Mouse (Mus musculus): ENCODE measurements around the gene Gmds. TPM values are rescaled to one million over a fixed set of nuclear protein-coding genes. Genes with fewer than 3 reads are reported as not detected.

Gene Gmds
- polyA plus RNA-seq, 1 experiment from 2014 or later: 38.0 TPM

DNA sequence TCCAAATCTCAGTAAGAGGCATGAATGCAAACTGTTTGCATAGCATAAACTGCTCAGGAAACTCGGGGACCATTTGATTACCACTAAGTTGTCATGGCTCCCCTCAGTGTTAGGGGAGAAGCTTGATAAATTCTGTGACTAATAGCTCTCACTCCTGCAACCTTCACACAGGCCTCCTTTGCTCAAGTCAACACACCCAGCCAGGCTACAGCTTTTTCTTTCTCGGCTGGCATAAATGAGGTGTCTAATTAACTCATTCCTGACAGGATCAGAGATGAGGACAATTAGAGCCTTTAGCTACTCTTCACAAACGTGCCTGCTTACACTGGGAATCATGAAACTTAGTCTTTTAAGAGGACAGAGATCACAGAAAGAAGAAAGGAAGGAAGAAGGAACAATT is 70.3 kb downstream of the Gmds start:
- Histone ChIP-seq H3K27me3 (ENCODE audit: insufficient read depth, low read length) (no peaks in the 10 kb centered on the region), H3K9me3 (ENCODE audit: low read length) (no peaks in the 10 kb centered on the region), H3K4me2 (replicated peaks; ENCODE audit: low read depth, low read length) (no peak overlapping the region), H3K36me3 (ENCODE audit: insufficient read depth, low read length) (no peaks in the 10 kb centered on the region), H3K4me3 (ENCODE audit: low read length) (no peak overlapping the region), H3K27ac (ENCODE audit: low read length) (no peak overlapping the region), H3K4me1 (ENCODE audit: insufficient read depth, low read length) (0 out of 2 replicates have a peak, but pooled peaks cover 3% of the 10 kb centered on the region), H3K9ac (replicated peaks; ENCODE audit: low read length) (no peak overlapping the region)
- no peak for ATAC-seq (ENCODE audit: low FRiP score, low TSS enrichment)
- WGBS: 26% methylated on average over 3 of the region's 3 CpGs

DNA sequence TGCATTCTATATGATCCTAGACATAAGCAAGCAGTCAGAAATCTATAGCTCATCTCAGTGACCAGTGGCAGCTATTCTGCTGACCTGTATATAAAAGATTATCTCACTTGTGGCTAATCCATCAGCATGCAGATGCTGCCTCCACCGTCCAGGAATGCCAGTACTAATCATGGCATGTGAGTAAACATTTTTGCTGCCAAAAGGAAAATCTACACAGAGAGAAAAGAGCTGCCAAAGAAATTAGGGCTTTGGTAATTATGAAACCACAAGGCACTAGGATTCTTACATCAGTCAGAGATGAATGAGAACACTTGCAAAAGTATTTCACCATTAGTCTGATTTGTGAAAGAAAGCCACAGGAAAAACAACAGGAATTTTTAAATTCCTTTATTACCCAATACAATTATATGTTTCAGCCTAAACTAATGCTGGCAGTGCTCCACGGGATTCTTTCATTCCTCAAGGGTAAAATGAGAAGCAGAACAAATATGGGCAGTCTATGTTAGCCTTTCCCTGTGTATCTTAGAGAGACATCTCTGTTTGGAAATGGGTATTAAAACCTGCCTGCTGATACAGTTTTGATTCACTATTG is 71.3 kb downstream of the Gmds start:
- 34% methylated on average over 2 of the region's 2 CpGs for WGBS
- Histone ChIP-seq H3K4me1 (ENCODE audit: insufficient read depth, low read length) (0 out of 2 replicates have a peak, but pooled peaks cover 3% of the 10 kb centered on the region), H3K36me3 (ENCODE audit: insufficient read depth, low read length) (no peaks in the 10 kb centered on the region), H3K4me2 (replicated peaks; ENCODE audit: low read depth, low read length) (no peak overlapping the region), H3K9me3 (ENCODE audit: low read length) (no peaks in the 10 kb centered on the region), H3K4me3 (ENCODE audit: low read length) (no peak overlapping the region), H3K27ac (ENCODE audit: low read length) (no peak overlapping the region), H3K9ac (replicated peaks; ENCODE audit: low read length) (no peak overlapping the region), H3K27me3 (ENCODE audit: insufficient read depth, low read length) (no peaks in the 10 kb centered on the region)
- no peak for ATAC-seq (ENCODE audit: low FRiP score, low TSS enrichment)

DNA sequence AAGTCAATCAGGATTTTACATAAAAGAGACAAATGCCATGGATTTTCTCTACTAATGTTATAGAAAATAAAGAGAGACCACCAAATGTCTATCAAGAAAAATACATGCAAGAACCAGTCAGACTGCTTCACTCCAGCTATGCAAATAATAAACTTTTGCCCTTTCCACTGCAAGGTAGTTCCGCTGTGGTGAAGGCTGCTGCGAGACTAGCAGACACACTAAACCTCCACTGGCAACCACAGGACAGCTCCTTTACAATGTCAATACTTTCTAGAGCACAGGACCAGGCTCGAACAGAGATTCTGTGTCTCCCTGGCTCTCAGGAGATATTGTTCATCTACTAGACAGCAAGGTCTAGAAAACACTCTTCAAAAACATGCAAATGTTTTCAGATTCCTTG is 71.8 kb downstream of the Gmds start:
- no peak for ATAC-seq (ENCODE audit: low FRiP score, low TSS enrichment)
- no peak overlapping the region for H3K4me3 ChIP-seq (ENCODE audit: low read length)
- no peaks in the 10 kb centered on the region for H3K9me3 ChIP-seq (ENCODE audit: low read length)
- 0 out of 2 replicates have a peak, but pooled peaks cover 3% of the 10 kb centered on the region for H3K4me1 ChIP-seq (ENCODE audit: insufficient read depth, low read length)
- no peaks in the 10 kb centered on the region for H3K36me3 ChIP-seq (ENCODE audit: insufficient read depth, low read length)
- H3K27ac ChIP-seq (ENCODE audit: low read length): no peak overlapping the region
- WGBS: 31% methylated on average over 3 of the region's 3 CpGs
- H3K9ac ChIP-seq (replicated peaks; ENCODE audit: low read length): no peak overlapping the region
- no peaks in the 10 kb centered on the region for H3K27me3 ChIP-seq (ENCODE audit: insufficient read depth, low read length)
- no peak overlapping the region for H3K4me2 ChIP-seq (replicated peaks; ENCODE audit: low read depth, low read length)

DNA sequence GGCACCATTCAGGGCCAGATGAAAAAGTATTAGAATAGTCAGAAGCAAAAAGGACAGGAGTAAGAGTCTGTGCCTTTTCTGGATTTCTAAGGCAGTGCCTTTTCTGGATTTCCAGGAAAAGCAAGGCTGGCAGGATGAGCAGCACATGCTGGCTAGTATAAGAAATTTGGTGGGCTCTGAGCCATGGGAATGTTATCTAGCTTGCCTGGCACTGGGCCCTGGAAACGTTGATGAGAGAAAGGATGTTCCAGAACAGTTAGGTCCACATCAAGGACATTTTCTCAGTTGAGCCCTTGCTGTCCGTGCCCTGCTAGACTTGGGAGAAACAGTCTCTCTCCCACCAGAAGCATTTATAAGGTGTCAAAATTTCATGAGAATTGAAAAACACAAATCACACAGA is 82.4 kb downstream of the Gmds start:
- no peak overlapping the region for H3K4me2 ChIP-seq (replicated peaks; ENCODE audit: low read depth, low read length)
- no peak for ATAC-seq (ENCODE audit: low FRiP score, low TSS enrichment)

DNA sequence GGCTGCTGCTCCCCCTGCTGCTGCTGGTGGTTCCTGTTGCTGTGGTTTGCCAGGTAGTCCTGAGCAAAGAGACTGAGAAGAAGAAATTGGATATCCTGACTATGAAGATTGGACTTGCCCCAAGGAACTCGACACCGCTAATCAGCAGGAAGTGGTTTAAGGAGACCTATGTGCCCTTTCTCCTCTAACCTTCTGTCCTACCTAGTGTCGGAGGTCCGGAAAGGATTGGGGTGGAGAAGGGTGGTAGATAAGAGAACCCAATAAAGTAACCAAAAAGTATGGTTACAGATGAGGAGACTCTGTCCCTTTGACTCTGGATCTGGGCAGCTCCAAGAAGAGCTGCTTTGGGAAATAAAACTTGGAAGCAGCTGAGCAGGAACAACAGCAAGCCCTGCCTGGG is 86.3 kb downstream of the Gmds start:
- Histone ChIP-seq H3K27me3 (ENCODE audit: insufficient read depth, low read length) (no peaks in the 10 kb centered on the region), H3K36me3 (ENCODE audit: insufficient read depth, low read length) (no peaks in the 10 kb centered on the region), H3K4me2 (replicated peaks; ENCODE audit: low read depth, low read length) (no peak overlapping the region), H3K4me1 (ENCODE audit: insufficient read depth, low read length) (no peaks in the 10 kb centered on the region), H3K9ac (replicated peaks; ENCODE audit: low read length) (no peak overlapping the region), H3K9me3 (ENCODE audit: low read length) (no peaks in the 10 kb centered on the region), H3K27ac (ENCODE audit: low read length) (no peak overlapping the region), H3K4me3 (ENCODE audit: low read length) (no peak overlapping the region)
- 42% methylated on average over 4 of the region's 4 CpGs for WGBS
- ATAC-seq (ENCODE audit: low FRiP score, low TSS enrichment): no peak

More for the DNA sequence above, 82.4 kb downstream of the Gmds start:
- Histone ChIP-seq H3K4me1 (ENCODE audit: insufficient read depth, low read length) (no peaks in the 10 kb centered on the region), H3K4me3 (ENCODE audit: low read length) (no peak overlapping the region), H3K27me3 (ENCODE audit: insufficient read depth, low read length) (no peaks in the 10 kb centered on the region), H3K27ac (ENCODE audit: low read length) (no peak overlapping the region), H3K9ac (replicated peaks; ENCODE audit: low read length) (no peak overlapping the region), H3K36me3 (ENCODE audit: insufficient read depth, low read length) (no peaks in the 10 kb centered on the region), H3K9me3 (ENCODE audit: low read length) (no peaks in the 10 kb centered on the region)
- 77% methylated on average over 2 of the region's 2 CpGs for WGBS

DNA sequence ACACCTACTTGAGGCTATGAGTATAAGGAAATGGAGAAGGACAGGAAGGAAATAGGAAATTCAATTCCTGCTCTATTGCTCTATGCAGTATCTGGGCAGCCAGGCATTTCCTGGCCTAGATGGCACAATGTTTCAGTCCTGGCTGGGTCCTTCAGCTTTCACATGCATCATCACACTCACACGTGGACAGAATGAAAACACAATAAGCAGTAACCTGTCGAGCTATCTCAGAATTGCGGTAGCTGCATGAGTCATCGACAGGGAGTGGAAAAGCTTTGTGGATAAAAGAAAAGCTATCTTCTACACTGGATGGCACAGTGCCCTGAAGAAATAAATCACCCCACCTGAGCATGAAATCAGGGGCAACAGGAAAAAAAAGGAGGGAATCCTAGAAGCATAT is 96.3 kb downstream of the Gmds start:
- H3K27me3 ChIP-seq (ENCODE audit: insufficient read depth, low read length): no peaks in the 10 kb centered on the region
- H3K4me3 ChIP-seq (ENCODE audit: low read length): no peak overlapping the region
- ATAC-seq (ENCODE audit: low FRiP score, low TSS enrichment): no peak
- H3K4me2 ChIP-seq (replicated peaks; ENCODE audit: low read depth, low read length): no peak overlapping the region
- no peak overlapping the region for H3K9ac ChIP-seq (replicated peaks; ENCODE audit: low read length)
- H3K9me3 ChIP-seq (ENCODE audit: low read length): no peaks in the 10 kb centered on the region
- 23% methylated on average over 4 of the region's 4 CpGs for WGBS
- H3K36me3 ChIP-seq (ENCODE audit: insufficient read depth, low read length): no peaks in the 10 kb centered on the region
- H3K4me1 ChIP-seq (ENCODE audit: insufficient read depth, low read length): peaks cover 3% of the 10 kb centered on the region; the same call in 1 of the 2 replicates
- no peak overlapping the region for H3K27ac ChIP-seq (ENCODE audit: low read length)

DNA sequence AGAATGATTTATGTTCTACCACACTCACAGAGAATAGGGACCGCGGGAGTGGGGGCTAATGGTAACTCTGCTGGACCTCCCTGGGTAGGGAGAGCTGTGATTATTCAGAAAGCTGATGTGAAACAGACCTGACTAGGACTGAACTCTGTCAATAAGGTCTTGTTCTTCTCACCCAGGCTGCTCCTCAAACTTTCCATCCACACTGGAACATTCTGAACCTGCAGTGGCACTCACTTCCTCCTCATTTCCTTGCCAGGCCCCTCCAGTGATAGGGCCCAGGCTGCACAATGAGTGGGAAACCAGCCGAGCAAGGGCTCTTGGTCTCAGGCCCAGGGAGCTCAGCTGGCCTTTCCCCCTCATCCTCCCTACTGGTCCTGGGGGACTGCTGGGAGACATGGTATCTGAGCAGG is 102.3 kb downstream of the Gmds start:
- no peaks in the 10 kb centered on the region for H3K27me3 ChIP-seq (ENCODE audit: insufficient read depth, low read length)
- H3K4me3 ChIP-seq (ENCODE audit: low read length): no peak overlapping the region
- H3K9ac ChIP-seq (replicated peaks; ENCODE audit: low read length): no peak overlapping the region
- ATAC-seq (ENCODE audit: low FRiP score, low TSS enrichment): no peak
- 23% methylated on average over 3 of the region's 3 CpGs for WGBS
- H3K4me1 ChIP-seq (ENCODE audit: insufficient read depth, low read length): 0 out of 2 replicates have a peak, but pooled peaks cover 4% of the 10 kb centered on the region
- H3K4me2 ChIP-seq (replicated peaks; ENCODE audit: low read depth, low read length): no peak overlapping the region
- H3K9me3 ChIP-seq (ENCODE audit: low read length): no peaks in the 10 kb centered on the region
- no peaks in the 10 kb centered on the region for H3K36me3 ChIP-seq (ENCODE audit: insufficient read depth, low read length)
- H3K27ac ChIP-seq (ENCODE audit: low read length): no peak overlapping the region

DNA sequence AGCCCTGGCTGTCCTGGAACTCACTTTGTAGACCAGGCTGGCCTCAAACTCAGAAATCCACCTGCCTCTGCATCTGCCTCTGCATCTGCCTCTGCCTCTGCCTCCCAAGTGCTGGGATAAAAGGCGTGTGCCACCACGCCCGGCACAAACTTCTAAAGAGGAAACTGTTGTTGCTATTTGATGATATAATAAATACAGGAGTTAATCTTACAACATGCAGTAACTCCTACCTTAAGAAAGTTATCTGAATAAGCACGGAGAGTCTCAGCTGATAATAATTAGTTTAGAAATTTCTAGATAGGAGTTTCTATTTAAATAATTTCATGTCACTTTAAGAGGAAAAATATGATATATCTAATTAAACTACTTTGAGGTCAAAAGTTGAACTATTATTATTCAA is 103.5 kb downstream of the Gmds start:
- H3K9me3 ChIP-seq (ENCODE audit: low read length): no peaks in the 10 kb centered on the region
- 0 out of 2 replicates have a peak, but pooled peaks cover 4% of the 10 kb centered on the region for H3K4me1 ChIP-seq (ENCODE audit: insufficient read depth, low read length)
- WGBS: 87% methylated on average over 4 of the region's 4 CpGs
- no peaks in the 10 kb centered on the region for H3K27me3 ChIP-seq (ENCODE audit: insufficient read depth, low read length)
- H3K9ac ChIP-seq (replicated peaks; ENCODE audit: low read length): no peak overlapping the region
- H3K4me3 ChIP-seq (ENCODE audit: low read length): no peak overlapping the region
- no peak overlapping the region for H3K4me2 ChIP-seq (replicated peaks; ENCODE audit: low read depth, low read length)
- ATAC-seq (ENCODE audit: low FRiP score, low TSS enrichment): no peak
- H3K27ac ChIP-seq (ENCODE audit: low read length): no peak overlapping the region
- H3K36me3 ChIP-seq (ENCODE audit: insufficient read depth, low read length): no peaks in the 10 kb centered on the region

DNA sequence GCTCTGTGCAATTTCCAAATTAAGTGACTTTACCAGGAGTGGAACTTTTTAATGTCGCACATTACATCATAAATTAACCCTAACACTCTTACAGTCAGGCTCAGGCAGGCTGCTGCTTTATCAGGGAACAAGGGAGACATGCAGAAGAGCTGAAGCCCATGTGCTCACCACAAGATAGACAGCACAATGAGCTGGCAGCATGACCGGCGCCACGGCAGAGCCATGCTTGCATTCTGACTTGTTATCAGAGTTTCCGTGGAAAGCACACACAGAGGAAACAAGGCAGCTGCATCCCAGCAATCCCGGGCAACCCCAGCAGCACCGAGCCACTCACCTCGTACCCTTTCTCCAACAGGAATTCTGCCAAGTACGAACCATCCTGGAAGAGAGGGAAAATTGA is 104.5 kb downstream of the Gmds start:
- H3K4me3 ChIP-seq (ENCODE audit: low read length): no peak overlapping the region
- no peaks in the 10 kb centered on the region for H3K27me3 ChIP-seq (ENCODE audit: insufficient read depth, low read length)
- no peak overlapping the region for H3K4me2 ChIP-seq (replicated peaks; ENCODE audit: low read depth, low read length)
- 49% methylated on average over 9 of the region's 9 CpGs for WGBS
- ATAC-seq (ENCODE audit: low FRiP score, low TSS enrichment): no peak
- no peaks in the 10 kb centered on the region for H3K36me3 ChIP-seq (ENCODE audit: insufficient read depth, low read length)
- H3K9ac ChIP-seq (replicated peaks; ENCODE audit: low read length): no peak overlapping the region
- H3K9me3 ChIP-seq (ENCODE audit: low read length): no peaks in the 10 kb centered on the region
- no peak overlapping the region for H3K27ac ChIP-seq (ENCODE audit: low read length)
- H3K4me1 ChIP-seq (ENCODE audit: insufficient read depth, low read length): 0 out of 2 replicates have a peak, but pooled peaks cover 4% of the 10 kb centered on the region

DNA sequence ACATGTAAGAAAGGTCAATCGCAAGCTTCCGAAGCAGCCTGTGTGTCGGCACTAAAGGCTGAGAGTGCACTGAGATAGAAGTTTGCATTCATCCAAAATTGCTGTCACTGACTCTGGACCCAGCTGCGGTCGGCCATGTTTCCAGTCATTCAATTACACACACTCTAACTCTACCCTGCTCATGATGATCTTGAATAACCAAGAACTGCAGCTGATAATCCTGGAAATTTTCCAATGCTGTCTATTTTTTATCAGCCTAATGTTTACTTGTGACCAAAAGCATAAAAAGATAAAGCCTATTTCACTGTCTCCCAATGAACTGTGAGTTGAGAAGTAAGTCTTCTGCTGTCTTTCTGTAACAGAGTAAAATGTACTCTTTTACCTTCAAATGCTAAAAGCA is 106.1 kb downstream of the Gmds start:
- Histone ChIP-seq H3K36me3 (ENCODE audit: insufficient read depth, low read length) (no peaks in the 10 kb centered on the region), H3K9ac (replicated peaks; ENCODE audit: low read length) (no peak overlapping the region), H3K4me1 (ENCODE audit: insufficient read depth, low read length) (0 out of 2 replicates have a peak, but pooled peaks cover 4% of the 10 kb centered on the region), H3K9me3 (ENCODE audit: low read length) (no peaks in the 10 kb centered on the region), H3K4me3 (ENCODE audit: low read length) (no peak overlapping the region), H3K27ac (ENCODE audit: low read length) (no peak overlapping the region), H3K4me2 (replicated peaks; ENCODE audit: low read depth, low read length) (no peak overlapping the region), H3K27me3 (ENCODE audit: insufficient read depth, low read length) (no peaks in the 10 kb centered on the region)
- WGBS: 85% methylated on average over 5 of the region's 5 CpGs
- ATAC-seq (ENCODE audit: low FRiP score, low TSS enrichment): no peak
